Mouse (Mus musculus) erythroblast, embryonic 14.5 days (primary cell): Measurements from ENCODE around the gene Upf1. TPM values are rescaled to one million over a fixed set of nuclear protein-coding genes. Genes with fewer than 3 reads are reported as not detected.

Experiments used
- H3K27me3 ChIP-seq: 2 replicates; pipeline ENCODE4 v1.6.1; 2012; ENCODE audit warnings: inconsistent platforms; ENCODE audit not compliant: control insufficient read depth
- H3K36me3 ChIP-seq: 2 replicates; pipeline ENCODE4 v1.6.1; 2012; ENCODE audit warnings: mild to moderate bottlenecking, inconsistent platforms; ENCODE audit not compliant: control insufficient read depth
- H3K4me1 ChIP-seq: 2 replicates; pipeline ENCODE4 v1.6.1; 2012; ENCODE audit warnings: inconsistent platforms; ENCODE audit not compliant: control insufficient read depth
- H3K4me3 ChIP-seq: replicated peaks from 2 replicates; pipeline ENCODE3; 2012; ENCODE audit warnings: moderate library complexity, mild to moderate bottlenecking, inconsistent platforms
- H3K9me3 ChIP-seq: 2 replicates; pipeline ENCODE4 v1.6.1; 2012; ENCODE audit warnings: low read length, inconsistent platforms, mixed read lengths; ENCODE audit not compliant: control insufficient read depth
- GATA1 ChIP-seq: IDR thresholded peaks from 2 replicates; pipeline ENCODE4 v1.6.1; 2012; ENCODE audit warnings: low read length, inconsistent platforms, mixed read lengths
- TAL1 ChIP-seq: IDR thresholded peaks from 3 replicates; pipeline ENCODE4 v1.6.1; 2012; ENCODE audit warnings: low read length, inconsistent platforms, mixed read lengths
- polyA plus RNA-seq: library from polyadenylated mRNA; stranded (reverse); fragments of >175 nt; gene quantifications from 2 replicates; pipeline ENCODE4 v1.2.3, GENCODE M21; 2012

The Upf1 gene
- polyA plus RNA-seq, 1 experiment = 18.9 TPM

DNA sequence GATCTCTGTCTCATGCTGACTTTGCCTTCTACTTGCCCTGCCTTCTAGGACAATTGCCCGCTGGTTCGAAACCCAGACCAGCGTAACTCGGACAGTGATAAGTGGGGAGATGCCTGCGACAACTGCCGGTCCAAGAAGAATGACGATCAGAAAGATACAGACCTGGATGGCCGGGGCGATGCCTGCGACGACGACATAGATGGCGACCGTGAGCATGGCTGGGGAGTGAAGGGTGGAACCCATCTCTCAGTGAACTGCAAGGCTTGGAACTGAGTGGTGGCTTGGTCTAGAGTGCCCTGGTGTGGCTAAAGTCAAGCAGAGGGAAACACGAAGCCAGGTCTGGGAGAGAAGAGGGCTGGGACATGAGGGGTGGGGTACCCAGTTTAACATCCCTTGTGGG is 24.0 kb upstream of the Upf1 start:
- Histone ChIP-seq H3K4me3 (no peak overlapping the region), H3K9me3 (peaks cover 36% of the 10 kb centered on the region), H3K27me3 (peaks cover 89% of the 10 kb centered on the region), H3K36me3 (no peaks in the 10 kb centered on the region), H3K4me1 (peaks cover 35% of the 10 kb centered on the region)
- TF ChIP-seq GATA1 (no peak), TAL1 (no peak)

DNA sequence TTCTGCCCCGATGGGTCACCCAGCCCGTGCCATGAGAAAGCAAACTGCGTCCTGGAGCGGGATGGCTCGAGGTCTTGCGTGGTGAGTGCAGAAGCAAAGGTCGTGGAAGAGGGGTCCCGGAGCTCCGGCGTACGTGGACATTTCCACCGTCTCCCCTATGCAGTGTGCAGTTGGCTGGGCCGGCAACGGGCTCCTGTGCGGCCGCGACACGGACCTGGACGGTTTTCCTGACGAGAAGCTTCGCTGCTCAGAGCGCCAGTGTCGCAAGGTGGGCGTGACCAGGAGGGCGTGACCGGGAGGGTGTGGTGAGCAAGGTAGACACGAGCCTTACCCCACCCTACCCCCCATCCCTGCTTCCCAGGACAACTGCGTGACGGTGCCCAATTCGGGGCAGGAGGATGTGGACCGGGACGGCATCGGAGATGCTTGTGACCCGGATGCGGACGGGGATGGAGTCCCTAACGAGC is 23.2 kb upstream of the Upf1 start:
- H3K9me3 ChIP-seq = peaks cover 36% of the 10 kb centered on the region
- H3K4me1 ChIP-seq = peaks cover 35% of the 10 kb centered on the region
- H3K27me3 ChIP-seq = peaks cover 95% of the 10 kb centered on the region
- TF ChIP-seq GATA1 (no peak), TAL1 (no peak)
- H3K36me3 ChIP-seq = no peaks in the 10 kb centered on the region
- no peak overlapping the region for H3K4me3 ChIP-seq

DNA sequence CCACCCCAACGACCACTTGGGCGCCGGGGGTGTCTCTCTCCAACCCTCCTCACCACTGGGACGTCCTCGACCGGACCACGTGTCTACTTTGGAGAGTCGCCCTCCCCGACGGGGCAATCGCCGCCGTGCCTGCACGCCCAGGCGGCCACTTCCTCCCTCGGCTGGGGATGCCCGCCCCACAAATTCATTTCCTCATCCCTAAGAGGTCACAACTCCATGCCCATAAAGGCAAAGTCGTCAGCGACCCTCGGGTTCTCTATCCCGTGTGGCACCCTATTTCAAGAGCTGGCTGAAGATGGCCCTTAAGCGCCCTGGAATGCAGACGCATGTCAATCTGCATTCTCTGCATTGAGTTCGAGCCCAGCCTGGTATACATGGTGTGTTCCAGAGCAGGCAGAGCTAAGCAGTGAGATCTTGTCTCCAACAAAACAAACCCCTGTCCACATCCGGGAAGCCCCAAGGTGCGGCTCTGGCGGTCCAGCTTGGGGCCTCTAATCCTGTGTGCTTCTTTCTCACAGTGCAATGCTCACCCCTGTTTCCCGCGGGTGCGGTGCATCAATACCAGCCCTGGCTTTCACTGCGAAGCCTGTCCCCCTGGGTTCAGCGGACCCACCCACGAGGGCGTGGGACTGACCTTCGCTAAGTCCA is 22.3 kb upstream of the Upf1 start:
- Histone ChIP-seq H3K9me3 (peaks cover 36% of the 10 kb centered on the region), H3K36me3 (no peaks in the 10 kb centered on the region), H3K4me3 (no peak overlapping the region), H3K4me1 (peaks cover 36% of the 10 kb centered on the region), H3K27me3 (peaks cover 99% of the 10 kb centered on the region)
- TF ChIP-seq GATA1 (no peak), TAL1 (no peak)

DNA sequence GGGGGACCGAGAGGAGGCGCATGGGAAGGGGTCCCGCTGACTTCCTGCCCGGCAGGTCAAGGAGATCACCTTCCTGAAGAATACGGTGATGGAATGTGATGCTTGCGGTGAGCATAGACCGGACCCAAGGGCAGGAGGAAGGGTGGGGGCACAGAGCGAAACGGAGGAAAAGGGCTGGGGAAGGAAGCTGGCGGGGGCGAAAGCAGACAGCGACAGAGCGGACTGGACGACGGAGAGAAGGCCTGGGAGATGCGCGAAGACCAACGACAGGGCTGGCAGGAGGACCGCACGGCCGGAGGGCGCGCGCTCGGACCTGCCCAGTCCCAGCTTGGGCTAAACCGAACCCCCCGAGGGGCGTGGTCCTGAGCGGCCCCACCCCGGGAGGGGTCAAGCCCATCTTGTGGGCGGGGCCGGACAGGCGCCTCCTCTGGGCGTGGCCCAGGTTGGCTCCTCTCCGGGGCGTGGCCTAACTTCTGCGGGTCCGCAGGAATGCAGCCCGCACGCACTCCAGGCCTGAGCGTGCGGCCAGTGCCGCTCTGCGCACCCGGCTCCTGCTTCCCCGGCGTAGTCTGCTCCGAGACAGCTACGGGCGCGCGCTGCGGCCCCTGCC is 21.3 kb upstream of the Upf1 start:
- Histone ChIP-seq H3K4me1 (peaks cover 42% of the 10 kb centered on the region), H3K27me3 (peaks cover 96% of the 10 kb centered on the region), H3K9me3 (peaks cover 36% of the 10 kb centered on the region), H3K36me3 (no peaks in the 10 kb centered on the region), H3K4me3 (peak overlapping the region; percentile 38)
- TF ChIP-seq GATA1 (no peak), TAL1 (no peak)

DNA sequence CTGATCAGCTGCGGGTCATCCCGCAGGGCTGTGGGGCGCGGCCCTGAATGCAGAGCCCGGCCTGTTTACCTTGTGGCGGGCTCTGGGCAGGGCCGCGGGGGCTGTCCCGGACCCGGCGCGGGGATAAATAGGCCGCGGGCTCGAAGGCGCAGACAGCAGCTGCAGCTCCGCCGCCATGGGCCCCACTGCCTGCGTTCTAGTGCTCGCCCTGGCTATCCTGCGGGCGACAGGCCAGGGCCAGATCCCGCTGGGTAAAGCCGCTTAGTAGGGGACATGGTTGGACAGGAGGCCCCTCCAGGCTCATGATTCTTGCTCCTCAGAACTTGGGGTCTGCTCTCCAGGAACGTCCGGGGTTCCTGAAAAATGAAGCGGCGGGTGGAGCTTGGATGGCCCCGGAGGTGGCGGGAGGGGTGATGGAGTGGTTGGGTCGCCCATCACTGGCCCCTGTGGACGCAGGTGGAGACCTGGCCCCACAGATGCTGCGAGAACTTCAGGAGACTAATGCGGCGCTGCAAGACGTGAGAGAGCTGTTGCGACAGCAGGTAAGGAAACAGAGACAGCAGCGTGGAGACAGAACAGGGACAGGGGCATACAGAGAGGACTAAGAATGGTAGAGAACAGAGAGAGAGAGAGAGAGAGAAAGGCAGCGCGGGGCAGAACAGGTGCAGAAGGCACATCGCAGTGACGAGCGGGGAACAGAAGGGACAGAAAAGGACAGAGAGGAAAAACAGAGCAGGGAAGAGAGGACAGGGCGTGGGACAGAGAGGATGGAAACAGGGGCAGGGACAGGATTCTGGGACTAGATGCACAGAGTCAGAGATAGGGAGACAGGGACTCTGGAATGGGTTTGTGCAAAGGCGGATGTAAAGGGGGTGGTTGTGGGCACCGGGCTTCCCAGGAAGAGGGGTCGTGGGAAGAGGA is 20.6 kb upstream of the Upf1 start, which contains the start of gene Comp:
Gene Comp, plus strand, starts transcription at position 162 of the 921 bp plus-strand sequence.
- H3K4me1 ChIP-seq = peaks cover 42% of the 10 kb centered on the region
- H3K27me3 ChIP-seq = peaks cover 91% of the 10 kb centered on the region

DNA sequence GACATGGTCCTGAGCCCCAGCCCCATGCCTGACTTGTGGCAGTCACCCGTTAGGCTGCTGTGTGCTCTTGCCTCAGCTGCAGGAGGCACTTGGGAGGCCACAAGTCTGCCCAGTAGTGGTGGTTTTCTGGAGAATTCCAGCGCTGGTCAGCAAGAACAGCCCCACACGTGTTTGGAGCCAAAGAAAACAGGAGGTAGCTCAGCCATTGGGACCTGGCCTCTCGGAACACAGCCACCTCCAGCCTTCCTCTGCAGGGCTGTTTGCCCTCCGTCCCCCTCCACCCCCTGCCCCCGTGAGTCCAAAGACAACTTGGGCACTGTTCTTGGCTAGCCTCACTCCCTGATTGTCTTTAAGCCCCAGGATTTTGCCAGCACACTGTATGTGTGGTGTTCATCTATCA is 18.9 kb upstream of the Upf1 start:
- Histone ChIP-seq H3K27me3 (peaks cover 74% of the 10 kb centered on the region), H3K9me3 (peaks cover 34% of the 10 kb centered on the region), H3K36me3 (no peaks in the 10 kb centered on the region), H3K4me1 (peaks cover 39% of the 10 kb centered on the region), H3K4me3 (no peak overlapping the region)
- TF ChIP-seq GATA1 = no peak
- TF ChIP-seq TAL1 = no peak

More for the DNA sequence above, 20.6 kb upstream of the Upf1 start, which contains the start of gene Comp:
- peaks cover 36% of the 10 kb centered on the region for H3K9me3 ChIP-seq
- no peaks in the 10 kb centered on the region for H3K36me3 ChIP-seq
- H3K4me3 ChIP-seq = peak within 1 kb of the TSS; percentile 38
- TF ChIP-seq GATA1 (no peak), TAL1 (no peak)

DNA sequence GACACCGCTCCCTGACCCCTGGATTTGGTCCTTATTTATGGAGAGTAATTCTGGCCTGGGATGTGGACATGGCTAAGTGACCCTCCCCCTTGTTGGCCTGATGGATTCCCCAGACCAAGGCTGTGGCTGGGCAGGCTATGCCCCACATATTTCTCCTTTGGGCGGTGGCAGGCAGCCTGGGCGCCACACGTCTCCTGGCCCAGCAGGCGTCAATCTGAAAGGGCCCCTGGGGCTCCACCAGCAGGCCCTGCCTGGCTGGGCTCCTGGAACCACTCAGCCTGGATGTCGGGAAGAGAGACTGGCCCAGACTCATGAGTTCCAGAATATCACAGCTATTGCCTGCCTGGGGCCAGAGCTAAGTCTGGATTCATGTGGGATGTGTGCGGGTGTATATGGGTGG is 17.4 kb upstream of the Upf1 start:
- H3K4me3 ChIP-seq = no peak overlapping the region
- H3K4me1 ChIP-seq = peaks cover 39% of the 10 kb centered on the region
- peaks cover 23% of the 10 kb centered on the region for H3K9me3 ChIP-seq
- TF ChIP-seq GATA1 (no peak), TAL1 (no peak)
- H3K27me3 ChIP-seq = peaks cover 59% of the 10 kb centered on the region
- no peaks in the 10 kb centered on the region for H3K36me3 ChIP-seq

DNA sequence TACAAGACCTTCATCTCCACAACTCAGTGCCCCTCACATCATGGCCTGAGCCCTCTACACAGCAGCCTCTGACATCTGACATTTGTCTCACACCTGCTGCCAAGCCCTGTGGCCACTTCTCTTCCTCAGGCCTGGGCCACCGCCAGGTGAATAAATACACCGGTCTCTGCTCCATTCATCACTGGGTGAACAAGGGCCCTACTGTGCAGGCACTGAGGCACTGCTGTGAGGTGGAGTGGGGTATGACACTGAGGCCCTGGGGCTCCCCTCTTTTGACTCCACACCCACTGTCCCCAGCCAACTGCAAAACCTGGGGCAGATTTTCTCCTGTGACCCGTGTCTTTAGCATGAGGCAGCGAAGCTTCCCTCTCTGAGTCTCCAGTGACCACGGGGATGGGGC is 13.5 kb upstream of the Upf1 start:
- TF ChIP-seq GATA1 (no peak), TAL1 (no peak)
- Histone ChIP-seq H3K27me3 (peaks cover 28% of the 10 kb centered on the region), H3K4me1 (peaks cover 22% of the 10 kb centered on the region), H3K4me3 (no peak overlapping the region), H3K36me3 (no peaks in the 10 kb centered on the region), H3K9me3 (no peaks in the 10 kb centered on the region)

DNA sequence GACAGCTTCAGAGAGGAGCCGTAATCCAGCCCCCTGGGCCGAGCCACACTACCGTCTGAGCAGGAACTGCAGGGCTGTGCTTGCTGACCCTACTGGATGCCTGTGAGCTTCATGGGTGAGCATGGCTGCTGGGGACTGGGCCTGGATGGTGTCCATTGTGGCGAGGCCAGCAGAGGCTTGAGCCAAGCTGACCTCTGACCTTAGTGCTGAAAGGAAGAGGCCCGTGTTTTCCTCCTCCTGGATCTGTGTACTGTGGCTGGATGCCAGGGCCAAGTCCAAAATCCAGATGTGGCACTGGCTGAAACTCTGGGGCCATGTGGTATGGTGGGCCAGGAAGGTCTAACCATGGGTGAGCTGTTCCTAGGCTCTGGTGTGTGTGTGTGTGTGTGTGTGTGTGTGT is 11.0 kb upstream of the Upf1 start:
- Histone ChIP-seq H3K4me3 (no peak overlapping the region), H3K36me3 (no peaks in the 10 kb centered on the region), H3K27me3 (peaks cover 15% of the 10 kb centered on the region), H3K4me1 (peaks cover 21% of the 10 kb centered on the region), H3K9me3 (peaks cover 4% of the 10 kb centered on the region)
- TF ChIP-seq TAL1 (no peak), GATA1 (no peak)
